Mouse (Mus musculus) liver, postnatal 0 days (tissue): ENCODE data around the gene Asap2.

Source experiments
- CTCF ChIP-seq: sonication (generic); IDR thresholded peaks from 2 replicates; pipeline ENCODE4 v1.5.1; 2016; ENCODE audit warnings: antibody characterized with exemption, low read depth
- EP300 ChIP-seq: IDR thresholded peaks from 2 replicates; pipeline ENCODE4 v1.6.1; 2016; ENCODE audit warnings: antibody characterized with exemption, low read depth, mild to moderate bottlenecking

DNA sequence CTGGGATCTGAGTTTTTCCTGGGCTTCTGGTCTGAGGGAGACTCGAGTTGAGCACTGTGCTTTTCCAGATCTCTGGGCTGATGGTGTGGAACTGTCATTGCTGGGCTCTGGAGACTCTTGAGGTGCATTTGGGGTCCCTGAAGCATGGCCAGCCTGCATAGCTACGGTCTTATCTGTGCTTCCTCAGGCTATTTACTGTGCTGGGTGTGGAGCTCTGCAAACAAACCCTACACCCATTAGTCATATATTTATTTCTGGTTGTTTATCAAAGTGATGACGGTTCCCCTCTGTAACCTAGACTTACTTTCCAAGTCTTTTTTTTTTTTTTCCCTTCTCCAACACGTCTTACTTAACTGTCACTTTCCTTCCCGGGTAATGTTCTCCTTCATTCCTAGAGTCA is 154.3 kb downstream of the Asap2 start:
- TF ChIP-seq CTCF: no peak
- no peak for TF ChIP-seq EP300
